8 mouse cellular contexts compared by ENCODE assay signal in genomic region chr2:29827709-29828024, GRCm38 (mm10). TPM values are rescaled to one million over a fixed set of nuclear protein-coding genes. Genes with fewer than 3 reads are reported as not detected.
DNase-seq lines count a peak whose midpoint lies in the region; ATAC-seq and TF ChIP-seq lines count a peak whose summit lies in the region.

No protein-coding gene starts in this region.

- H3K36me3 ChIP-seq in heart, embryonic 10.5 days = peaks cover 7% of the 10 kb centered on the region; the same call in 1 of the 2 replicates
- peaks cover 51% of the 10 kb centered on the region for H3K36me3 ChIP-seq in E14TG2a.4 (ENCODE audit: insufficient read depth, low read length)

- TF ChIP-seq CTCF in E14TG2a.4 (conservative IDR thresholded peaks at IDR 0.05; ENCODE audit: low read length) = no peak

- 3% methylated on average over 12 of the region's 12 CpGs for WGBS in heart, embryonic 10.5 days

- no peak for DNase-seq in heart, embryonic 10.5 days (ENCODE audit: low spot score)
- no peak for DNase-seq in heart, adult 9 months (ENCODE audit: low spot score in 2 of 2)
- DNase-seq in B cell, adult 2 months = no peak
- no peak for DNase-seq in thymus, postnatal 25 days
- no peak for DNase-seq in cerebellum, adult 18-20 months

- H3K27me3 ChIP-seq in heart, embryonic 10.5 days (ENCODE audit: insufficient read depth, poor library complexity, severe bottlenecking) = no peaks in the 10 kb centered on the region
- H3K27me3 ChIP-seq in E14TG2a.4 (ENCODE audit: insufficient read depth, low read length) = no peaks in the 10 kb centered on the region

- H3K9me3 ChIP-seq in heart, embryonic 10.5 days = no peaks in the 10 kb centered on the region
- no peaks in the 10 kb centered on the region for H3K9me3 ChIP-seq in E14TG2a.4 (ENCODE audit: low read length)

- peak; percentile 72 for ATAC-seq in granulocyte monocyte progenitor cell, adult 5-6 weeks (replicated peaks; ENCODE audit: poor library complexity, severe bottlenecking)
- ATAC-seq in megakaryocyte, adult 5-6 weeks (ENCODE audit: poor library complexity, severe bottlenecking) = peak; percentile 37

- H3K4me3 ChIP-seq in heart, embryonic 10.5 days = peak overlapping the region; percentile 96
- peak overlapping the region; percentile 100 for H3K4me3 ChIP-seq in E14TG2a.4 (replicated peaks; ENCODE audit: low read length)

- H3K27ac ChIP-seq in heart, embryonic 10.5 days = peak overlapping the region; percentile 89

- peaks cover 11% of the 10 kb centered on the region for H3K4me1 ChIP-seq in heart, embryonic 10.5 days
- H3K4me1 ChIP-seq in E14TG2a.4 (replicated peaks; ENCODE audit: low read depth, low read length) = peaks cover 76% of the 10 kb centered on the region

RNA-seq across cellular contexts. Expression of gene Urm1, which starts 7.8 kb away (rescaled TPM):
- polyA plus RNA-seq in heart, embryonic 10.5 days (2016; fragmentation: Nextera tagmentation; extraction: Ambion mirVana) = 18.4 and 19.1 TPM in 2 replicates
- total RNA-seq in granulocyte monocyte progenitor cell, adult 5-6 weeks (2014; fragmentation: Nextera tagmentation) = 17.0 and 24.9 TPM in 2 replicates
- 17.8 and 21.1 TPM in 2 replicates for total RNA-seq in granulocyte monocyte progenitor cell, adult 5-6 weeks (2017)
- total RNA-seq in megakaryocyte, adult 5-6 weeks (2015) = 8.2 and 9.3 TPM in 2 replicates
- total RNA-seq in megakaryocyte, adult 5-6 weeks (2017) = 16.1 and 17.8 TPM in 2 replicates

RNA-seq across cellular contexts. Expression of gene Slc27a4, which starts 25.2 kb away (rescaled TPM):
- 8.4 and 9.5 TPM in 2 replicates for polyA plus RNA-seq in heart, embryonic 10.5 days (2016; fragmentation: Nextera tagmentation; extraction: Ambion mirVana)
- total RNA-seq in granulocyte monocyte progenitor cell, adult 5-6 weeks (2014; fragmentation: Nextera tagmentation) = 5.1 and 6.8 TPM in 2 replicates
- 6.3 and 6.6 TPM in 2 replicates for total RNA-seq in granulocyte monocyte progenitor cell, adult 5-6 weeks (2017)
- total RNA-seq in megakaryocyte, adult 5-6 weeks (2015) = 14.1 and 17.7 TPM in 2 replicates
- 17.4 and 18.0 TPM in 2 replicates for total RNA-seq in megakaryocyte, adult 5-6 weeks (2017)

RNA-seq across cellular contexts. Expression of gene Trub2, which starts 39.4 kb away (rescaled TPM):
- 33.5 and 43.1 TPM in 2 replicates for polyA plus RNA-seq in heart, embryonic 10.5 days (2016; fragmentation: Nextera tagmentation; extraction: Ambion mirVana)
- total RNA-seq in granulocyte monocyte progenitor cell, adult 5-6 weeks (2014; fragmentation: Nextera tagmentation) = 31.4 and 39.4 TPM in 2 replicates
- 28.2 and 64.7 TPM in 2 replicates for total RNA-seq in granulocyte monocyte progenitor cell, adult 5-6 weeks (2017)
- total RNA-seq in megakaryocyte, adult 5-6 weeks (2015) = 13.7 and 16.1 TPM in 2 replicates
- 21.3 and 33.2 TPM in 2 replicates for total RNA-seq in megakaryocyte, adult 5-6 weeks (2017)

RNA-seq across cellular contexts. Expression of gene Coq4, which starts 40.4 kb away (rescaled TPM):
- polyA plus RNA-seq in heart, embryonic 10.5 days (2016; fragmentation: Nextera tagmentation; extraction: Ambion mirVana) = 34.6 and 34.8 TPM in 2 replicates
- total RNA-seq in granulocyte monocyte progenitor cell, adult 5-6 weeks (2014; fragmentation: Nextera tagmentation) = 14.8 and 18.2 TPM in 2 replicates
- 7.2 and 7.4 TPM in 2 replicates for total RNA-seq in granulocyte monocyte progenitor cell, adult 5-6 weeks (2017)
- total RNA-seq in megakaryocyte, adult 5-6 weeks (2015) = 3.5 and 4.6 TPM in 2 replicates
- total RNA-seq in megakaryocyte, adult 5-6 weeks (2017) = 1.5 and 2.9 TPM in 2 replicates

RNA-seq across cellular contexts. Expression of gene Cercam, which starts 41.3 kb away (rescaled TPM):
- polyA plus RNA-seq in heart, embryonic 10.5 days (2016; fragmentation: Nextera tagmentation; extraction: Ambion mirVana) = 22.8 and 26.7 TPM in 2 replicates
- total RNA-seq in granulocyte monocyte progenitor cell, adult 5-6 weeks (2014; fragmentation: Nextera tagmentation) = 15.2 and 20.0 TPM in 2 replicates
- total RNA-seq in granulocyte monocyte progenitor cell, adult 5-6 weeks (2017) = 4.5 and 6.7 TPM in 2 replicates
- 5.3 and 9.6 TPM in 2 replicates for total RNA-seq in megakaryocyte, adult 5-6 weeks (2015)
- 4.3 and 6.7 TPM in 2 replicates for total RNA-seq in megakaryocyte, adult 5-6 weeks (2017)
